Mouse (Mus musculus) midbrain, postnatal 0 days (tissue): ENCODE results near the gene Kl. TPM values are rescaled to one million over a fixed set of nuclear protein-coding genes. Genes with fewer than 3 reads are reported as not detected.
A peak's percentile ranks its signal among the peaks of the same experiment; 100 is the strongest.

Source experiments
- ATAC-seq: fragments of 200-750 bp; cut with Nextera tagmentation; 2 replicates; pipeline ENCODE4 v1.8.0; 2017; ENCODE audit warnings: moderate number of reproducible peaks, mild to moderate bottlenecking, moderate TSS enrichment, moderate library complexity; ENCODE audit not compliant: low FRiP score
- DNase-seq: peaks from one replicate; pipeline ENCODE4 v3.0.0-alpha.2; 2015; ENCODE audit warnings: low spot score
- H3K27ac ChIP-seq: fragments of 300-500 bp; sonication (generic); 2 replicates; pipeline ENCODE4 v1.5.1; 2014; ENCODE audit warnings: low read depth, mild to moderate bottlenecking, low read length, mixed read lengths
- H3K27me3 ChIP-seq: fragments of 300-500 bp; sonication (generic); 2 replicates; pipeline ENCODE4 v1.6.1; 2014; ENCODE audit warnings: low read length, control low read depth, mixed read lengths; ENCODE audit not compliant: insufficient read depth
- H3K36me3 ChIP-seq: fragments of 300-500 bp; sonication (generic); 2 replicates; pipeline ENCODE4 v1.6.1; 2014; ENCODE audit warnings: low read length, control low read depth, mixed read lengths; ENCODE audit not compliant: insufficient read depth
- H3K4me1 ChIP-seq: fragments of 300-500 bp; sonication (generic); 2 replicates; pipeline ENCODE4 v1.6.1; 2014; ENCODE audit warnings: mild to moderate bottlenecking, control low read depth, antibody characterized with exemption, low read length, mixed read lengths; ENCODE audit not compliant: insufficient read depth
- H3K4me2 ChIP-seq: fragments of 300-500 bp; sonication (generic); 2 replicates; pipeline ENCODE4 v1.6.1; 2014; ENCODE audit warnings: low read depth, mild to moderate bottlenecking, low read length, mixed read lengths; ENCODE audit not compliant: poor library complexity, severe bottlenecking
- H3K4me3 ChIP-seq: fragments of 300-500 bp; sonication (generic); 2 replicates; pipeline ENCODE4 v1.5.1; 2014; ENCODE audit warnings: low read depth, mild to moderate bottlenecking, low read length, moderate library complexity
- H3K9ac ChIP-seq: fragments of 300-500 bp; sonication (generic); replicated peaks from 2 replicates; pipeline ENCODE4 v1.6.1; 2014; ENCODE audit warnings: mild to moderate bottlenecking, low read length, moderate library complexity, mixed read lengths; ENCODE audit not compliant: poor library complexity, severe bottlenecking
- H3K9me3 ChIP-seq: fragments of 300-500 bp; sonication (generic); 2 replicates; pipeline ENCODE4 v1.6.1; 2016; ENCODE audit warnings: low read length, control low read depth
- CTCF ChIP-seq: IDR thresholded peaks from 2 replicates; pipeline ENCODE4 v1.5.1; 2016; ENCODE audit warnings: antibody characterized with exemption, mild to moderate bottlenecking
- WGBS: fragments of 180-500 bp; shearing (Covaris S2); extraction: QIAGEN DNeasy Blood & Tissue Kit; methylation state at CpG from one replicate; pipeline ENCODE4 v1.1.7; 2014; 5-methylcytosine and 5-hydroxymethylcytosine counted together
- polyA plus RNA-seq: library from polyadenylated mRNA; unstranded; fragments of >200 nt; fragmentation: Nextera tagmentation; extraction: Ambion mirVana; gene quantifications from 2 replicates; pipeline ENCODE4 v1.2.1, GENCODE M21; 2015
- total RNA-seq: library from RNA; depleted of rRNA; stranded (reverse); fragments of >200 nt; gene quantifications from 2 replicates; pipeline ENCODE4 v1.2.3, GENCODE M21; 2014

The Kl gene
- total and polyA plus RNA-seq, 2 experiments from 2014 or later: 0.41 to 2.3 TPM

DNA sequence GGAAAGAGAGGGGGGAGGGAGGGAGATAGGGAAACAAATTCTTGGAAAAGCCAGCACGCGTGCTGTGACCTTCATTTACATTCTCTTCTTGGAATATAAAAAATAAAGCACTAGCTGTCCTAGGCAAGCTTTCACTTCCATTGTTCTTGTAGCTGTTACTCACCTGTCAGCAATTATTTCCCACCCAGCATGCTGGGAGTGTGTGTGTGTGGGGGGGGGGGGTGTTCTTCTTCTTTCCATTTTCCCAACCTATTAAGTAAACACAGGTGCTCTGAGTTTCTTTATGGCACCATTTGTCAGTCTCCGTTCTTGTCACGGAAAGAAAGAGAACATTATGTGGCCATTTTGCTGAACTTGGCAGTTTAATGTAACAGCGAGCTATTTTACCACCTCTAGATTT, 66.6 kb downstream of the Kl start:
- Histone ChIP-seq H3K9me3 (no peaks in the 10 kb centered on the region), H3K4me3 (no peak overlapping the region), H3K4me2 (no peak overlapping the region), H3K27ac (no peak overlapping the region), H3K36me3 (no peaks in the 10 kb centered on the region), H3K4me1 (peaks cover 13% of the 10 kb centered on the region; the same call in 1 of the 2 replicates), H3K9ac (no peak overlapping the region), H3K27me3 (no peaks in the 10 kb centered on the region)
- no peak for ATAC-seq
- no peak for TF ChIP-seq CTCF
- 67% methylated on average over 5 of the region's 5 CpGs for WGBS
- DNase-seq: no peak

- H3K9me3 ChIP-seq: no peaks in the 10 kb centered on the region
- DNase-seq (peak; percentile 21), ATAC-seq (no peak)
- H3K27me3 ChIP-seq: no peaks in the 10 kb centered on the region
- no peak overlapping the region for H3K9ac ChIP-seq
- H3K4me1 ChIP-seq: peaks cover 13% of the 10 kb centered on the region; the same call in 1 of the 2 replicates
- TF ChIP-seq CTCF: no peak
- H3K36me3 ChIP-seq: no peaks in the 10 kb centered on the region
- no peak overlapping the region for H3K4me2 ChIP-seq
- no peak overlapping the region for H3K27ac ChIP-seq
- WGBS: 72% methylated on average over 13 of the region's 13 CpGs
- H3K4me3 ChIP-seq: no peak overlapping the region
Observed at GRCm38 (mm10) chr5:151020031-151020820, 67.8 kb downstream of the Kl start.

- no peak for DNase-seq
- no peak for TF ChIP-seq CTCF
- H3K9me3 ChIP-seq: no peaks in the 10 kb centered on the region
- WGBS: 81% methylated on average over 14 of the region's 14 CpGs
- H3K4me2 ChIP-seq: no peak overlapping the region
- H3K27me3 ChIP-seq: no peaks in the 10 kb centered on the region
- no peak for ATAC-seq
- H3K36me3 ChIP-seq: no peaks in the 10 kb centered on the region
- H3K9ac ChIP-seq: no peak overlapping the region
- H3K4me3 ChIP-seq: no peak overlapping the region
- no peak overlapping the region for H3K27ac ChIP-seq
- H3K4me1 ChIP-seq: peaks cover 13% of the 10 kb centered on the region; the same call in 1 of the 2 replicates
Observed at GRCm38 (mm10) chr5:151020831-151021230, 68.4 kb downstream of the Kl start.

- 84% methylated on average over 7 of the region's 7 CpGs for WGBS
- no peak for TF ChIP-seq CTCF
- Histone ChIP-seq H3K36me3 (no peaks in the 10 kb centered on the region), H3K27me3 (no peaks in the 10 kb centered on the region), H3K4me2 (no peak overlapping the region), H3K4me3 (no peak overlapping the region), H3K9ac (no peak overlapping the region), H3K27ac (no peak overlapping the region), H3K4me1 (peaks cover 13% of the 10 kb centered on the region; the same call in 1 of the 2 replicates), H3K9me3 (no peaks in the 10 kb centered on the region)
- DNase-seq (no peak), ATAC-seq (no peak)
Observed at GRCm38 (mm10) chr5:151022026-151022425, 69.6 kb downstream of the Kl start.

DNA sequence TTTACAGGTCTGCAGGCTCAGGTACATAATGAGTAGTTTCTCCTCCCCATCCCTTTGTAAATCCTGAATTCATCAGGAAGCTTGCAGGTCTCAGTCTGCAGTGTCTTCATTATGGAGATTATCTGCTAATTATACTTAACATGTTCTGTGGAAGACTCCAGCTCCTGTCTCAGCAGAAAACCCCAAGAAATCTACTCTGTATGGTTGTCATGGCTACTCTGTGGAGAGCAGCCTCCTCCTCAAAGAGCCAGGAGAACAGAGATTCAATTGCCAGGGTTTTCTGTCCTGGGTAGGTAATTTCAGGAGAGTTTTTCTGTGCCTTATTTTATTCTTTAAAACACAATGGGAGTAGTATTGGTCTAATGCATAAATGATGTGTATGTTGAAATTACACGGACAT, 70.5 kb downstream of the Kl start:
- Histone ChIP-seq H3K27ac (no peak overlapping the region), H3K4me1 (peaks cover 13% of the 10 kb centered on the region; the same call in 1 of the 2 replicates), H3K9me3 (no peaks in the 10 kb centered on the region), H3K4me2 (no peak overlapping the region), H3K36me3 (no peaks in the 10 kb centered on the region), H3K27me3 (no peaks in the 10 kb centered on the region), H3K4me3 (no peak overlapping the region), H3K9ac (no peak overlapping the region)
- 12% methylated on average over 1 of the region's 1 CpGs for WGBS
- DNase-seq (peak; percentile 27), ATAC-seq (no peak)
- TF ChIP-seq CTCF: no peak

DNA sequence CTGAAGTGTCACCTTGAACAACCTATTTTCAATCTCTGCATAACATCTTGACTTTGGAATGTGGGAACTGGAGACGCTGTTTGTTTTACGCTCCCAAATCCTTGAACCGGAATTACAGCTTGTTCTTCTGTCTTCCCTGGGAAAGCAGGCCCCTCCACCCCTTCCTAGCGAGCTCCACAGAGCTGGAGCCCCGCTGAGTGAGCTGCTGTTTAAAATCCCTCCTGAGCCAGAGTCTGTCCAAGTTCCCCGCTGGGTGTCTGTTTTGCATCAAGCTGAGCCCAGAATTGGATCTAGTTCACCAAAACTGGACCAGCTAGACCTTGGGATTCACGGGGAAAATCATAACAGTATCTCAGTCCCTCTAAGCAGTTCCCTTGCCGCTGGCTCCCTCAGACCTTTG, 71.1 kb downstream of the Kl start:
- Histone ChIP-seq H3K9me3 (no peaks in the 10 kb centered on the region), H3K36me3 (no peaks in the 10 kb centered on the region), H3K4me3 (no peak overlapping the region), H3K4me1 (peaks cover 13% of the 10 kb centered on the region; the same call in 1 of the 2 replicates), H3K27me3 (no peaks in the 10 kb centered on the region), H3K27ac (peak overlapping the region; percentile 39; the same call in 1 of the 2 replicates), H3K9ac (no peak overlapping the region), H3K4me2 (no peak overlapping the region)
- ATAC-seq: no peak
- peak; percentile 37 for DNase-seq
- TF ChIP-seq CTCF: no peak
- 7% methylated on average over 8 of the region's 8 CpGs for WGBS
